Mouse (Mus musculus) heart, embryonic 13.5 days (tissue): ENCODE results near the gene Ankrd65. TPM values are rescaled to one million over a fixed set of nuclear protein-coding genes. Genes with fewer than 3 reads are reported as not detected.

Source experiments
- ATAC-seq: fragments of 200-750 bp; cut with Nextera tagmentation; 2 replicates; pipeline ENCODE4 v1.8.0; 2017; ENCODE audit warnings: moderate TSS enrichment; ENCODE audit not compliant: insufficient number of reproducible peaks, low FRiP score, low TSS enrichment; ENCODE audit errors: extremely low read depth
- H3K27ac ChIP-seq: fragments of 300-500 bp; sonication (generic); replicated peaks from 2 replicates; pipeline ENCODE4 v1.5.1; 2015; ENCODE audit warnings: moderate library complexity, mild to moderate bottlenecking, inconsistent platforms
- H3K27me3 ChIP-seq: fragments of 300-500 bp; sonication (generic); replicated peaks from 2 replicates; pipeline ENCODE4 v1.6.1; 2015; ENCODE audit warnings: mild to moderate bottlenecking, inconsistent platforms
- H3K36me3 ChIP-seq: fragments of 300-500 bp; sonication (generic); 2 replicates; pipeline ENCODE4 v1.6.1; 2015; ENCODE audit warnings: mild to moderate bottlenecking, inconsistent platforms
- H3K4me1 ChIP-seq: fragments of 300-500 bp; sonication (generic); 2 replicates; pipeline ENCODE4 v1.6.1; 2015; ENCODE audit warnings: inconsistent platforms
- H3K4me2 ChIP-seq: fragments of 300-500 bp; sonication (generic); 2 replicates; pipeline ENCODE4 v1.6.1; 2015; ENCODE audit warnings: inconsistent platforms, mild to moderate bottlenecking, moderate library complexity
- H3K4me3 ChIP-seq: fragments of 300-500 bp; sonication (generic); 2 replicates; pipeline ENCODE4 v1.5.1; 2015; ENCODE audit warnings: moderate library complexity, mild to moderate bottlenecking, inconsistent platforms
- H3K9ac ChIP-seq: fragments of 300-500 bp; sonication (generic); 2 replicates; pipeline ENCODE4 v1.6.1; 2015; ENCODE audit warnings: inconsistent platforms, mild to moderate bottlenecking, moderate library complexity
- H3K9me3 ChIP-seq: fragments of 300-500 bp; sonication (generic); 2 replicates; pipeline ENCODE4 v1.6.1; 2016; ENCODE audit warnings: inconsistent platforms
- WGBS: fragments of 180-500 bp; shearing (Covaris S2); methylation state at CpG from one replicate; pipeline ENCODE4 v1.1.7; 2015; ENCODE audit warnings: mixed read lengths; 5-methylcytosine and 5-hydroxymethylcytosine counted together
- polyA plus RNA-seq: library from polyadenylated mRNA; unstranded; fragments of >200 nt; fragmentation: Nextera tagmentation; extraction: Ambion mirVana; gene quantifications from 2 replicates; pipeline ENCODE4 v1.2.1, GENCODE M21; 2015

Gene Ankrd65
- polyA plus RNA-seq, 1 experiment from 2014 or later: not detected

- Histone ChIP-seq H3K9ac (peak overlapping the region; percentile 92), H3K36me3 (peaks cover 11% of the 10 kb centered on the region), H3K4me3 (peak overlapping the region; percentile 92), H3K27me3 (no peaks in the 10 kb centered on the region), H3K4me1 (peaks cover 47% of the 10 kb centered on the region), H3K4me2 (peak overlapping the region; percentile 99), H3K27ac (peak overlapping the region; percentile 63), H3K9me3 (no peaks in the 10 kb centered on the region)
- ATAC-seq: no peak
- 2% methylated on average over 28 of the region's 28 CpGs for WGBS
Observed at GRCm38 (mm10) chr4:155761356-155762099, 28.7 kb upstream of the Ankrd65 start.

DNA sequence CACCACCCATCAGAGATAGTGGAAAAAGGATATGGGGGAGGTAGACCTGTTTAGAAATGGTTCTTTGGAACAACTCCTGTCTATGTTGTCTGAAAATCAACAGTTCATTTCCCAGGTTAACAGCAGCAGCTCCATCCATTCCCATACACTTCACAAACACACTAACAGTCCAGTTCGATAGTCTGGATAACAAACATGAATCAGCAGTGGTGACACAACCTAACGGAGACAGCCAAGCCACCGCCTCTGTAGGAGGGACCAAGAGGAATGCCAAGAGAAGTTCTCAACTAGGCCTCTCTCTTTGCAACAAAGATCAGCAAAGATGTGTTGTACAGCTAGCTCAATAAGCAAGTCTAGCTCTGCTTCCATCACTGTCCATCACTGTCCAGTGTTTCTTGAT lies 27.9 kb upstream of the Ankrd65 start:
- ATAC-seq: no peak
- peak overlapping the region; percentile 99 for H3K4me2 ChIP-seq
- peaks cover 40% of the 10 kb centered on the region for H3K4me1 ChIP-seq
- WGBS: 80% methylated on average over 3 of the region's 3 CpGs
- H3K4me3 ChIP-seq: no peak overlapping the region; the same call in 1 of the 2 replicates
- H3K36me3 ChIP-seq: 0 out of 2 replicates have a peak, but pooled peaks cover 3% of the 10 kb centered on the region
- H3K27me3 ChIP-seq: no peaks in the 10 kb centered on the region
- H3K9me3 ChIP-seq: no peaks in the 10 kb centered on the region
- no peak overlapping the region for H3K27ac ChIP-seq
- no peak overlapping the region for H3K9ac ChIP-seq

GRCm38 (mm10) chr4:155769496-155769879 lies 20.8 kb upstream of the Ankrd65 start:
- 63% methylated on average over 5 of the region's 5 CpGs for WGBS
- peak overlapping the region; percentile 92 for H3K4me2 ChIP-seq
- H3K27me3 ChIP-seq: peaks cover 39% of the 10 kb centered on the region
- H3K27ac ChIP-seq: no peak overlapping the region
- H3K4me3 ChIP-seq: peak overlapping the region; percentile 67
- H3K9me3 ChIP-seq: no peaks in the 10 kb centered on the region
- peaks cover 21% of the 10 kb centered on the region for H3K4me1 ChIP-seq
- H3K9ac ChIP-seq: peak overlapping the region; percentile 92
- no peak for ATAC-seq
- no peaks in the 10 kb centered on the region for H3K36me3 ChIP-seq

DNA sequence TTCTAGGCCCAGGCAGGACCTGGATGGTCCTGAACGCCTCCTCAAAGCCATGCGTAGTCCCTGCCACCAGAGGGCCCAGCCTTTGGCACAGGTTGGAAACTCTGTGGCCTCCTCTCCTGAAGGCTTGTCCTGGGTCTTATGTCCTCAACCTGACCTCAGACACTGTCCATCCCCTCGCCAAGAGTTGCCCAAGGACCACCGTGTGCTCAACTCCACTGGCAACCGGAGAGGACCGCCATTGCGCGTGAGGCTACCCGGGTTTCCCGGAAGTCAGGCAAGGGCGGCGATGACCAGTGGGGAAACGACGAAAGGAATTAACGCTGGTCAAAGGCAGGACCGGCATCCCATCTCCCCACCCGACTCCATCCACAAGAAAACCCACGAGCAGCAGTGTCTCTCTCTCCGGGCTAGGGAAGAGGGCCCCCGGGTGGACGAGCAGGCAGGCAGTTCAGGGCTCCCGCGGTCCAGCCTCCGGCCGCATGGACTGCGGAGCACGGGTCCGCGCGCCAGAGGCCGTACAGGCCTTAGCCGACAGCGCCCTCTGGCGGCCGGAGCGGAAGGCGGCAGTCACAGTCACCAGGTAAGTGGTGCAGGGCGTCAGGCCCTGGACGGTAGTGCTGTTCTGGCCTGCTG lies 20.2 kb upstream of the Ankrd65 start:
- Histone ChIP-seq H3K4me1 (peaks cover 26% of the 10 kb centered on the region), H3K27ac (peak overlapping the region; percentile 78), H3K9ac (peak overlapping the region; percentile 92), H3K4me3 (peak overlapping the region; percentile 67), H3K4me2 (peak overlapping the region; percentile 92), H3K9me3 (no peaks in the 10 kb centered on the region), H3K27me3 (peaks cover 40% of the 10 kb centered on the region), H3K36me3 (no peaks in the 10 kb centered on the region)
- ATAC-seq: peak; percentile 77
- WGBS: under 1% methylated on average over 39 of the region's 39 CpGs

DNA sequence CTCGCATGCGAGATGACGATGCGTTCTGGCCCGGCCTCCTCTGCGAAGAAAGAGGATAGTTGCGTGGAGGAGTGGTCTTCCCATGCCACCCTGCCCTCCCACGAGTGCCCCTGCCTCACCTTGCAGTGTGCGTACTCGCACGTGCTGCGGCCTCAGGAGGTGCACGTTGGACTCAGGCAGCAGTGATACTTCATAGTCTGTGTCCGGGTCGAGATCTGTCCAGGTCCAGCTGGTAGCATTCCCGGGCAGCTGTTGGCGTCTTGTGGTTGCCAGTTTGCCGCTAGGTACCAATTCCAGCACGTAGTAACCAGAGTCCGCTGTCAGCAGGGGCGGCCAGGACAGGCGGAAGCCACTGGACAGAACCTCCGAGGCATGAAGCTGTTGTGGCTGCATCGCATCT lies 19.6 kb upstream of the Ankrd65 start:
- Histone ChIP-seq H3K36me3 (no peaks in the 10 kb centered on the region), H3K27me3 (peaks cover 46% of the 10 kb centered on the region), H3K4me2 (peak overlapping the region; percentile 92), H3K27ac (no peak overlapping the region), H3K4me1 (peaks cover 32% of the 10 kb centered on the region), H3K4me3 (peak overlapping the region; percentile 67), H3K9me3 (no peaks in the 10 kb centered on the region), H3K9ac (peak overlapping the region; percentile 92)
- ATAC-seq: no peak
- WGBS: 39% methylated on average over 24 of the region's 24 CpGs

- H3K4me3 ChIP-seq: no peak overlapping the region
- H3K27ac ChIP-seq: no peak overlapping the region
- peaks cover 41% of the 10 kb centered on the region for H3K4me1 ChIP-seq
- H3K36me3 ChIP-seq: no peaks in the 10 kb centered on the region
- ATAC-seq: no peak
- 65% methylated on average over 2 of the region's 2 CpGs for WGBS
- no peak overlapping the region for H3K9ac ChIP-seq
- no peak overlapping the region for H3K4me2 ChIP-seq
- H3K27me3 ChIP-seq: peaks cover 46% of the 10 kb centered on the region
- H3K9me3 ChIP-seq: no peaks in the 10 kb centered on the region
Observed at GRCm38 (mm10) chr4:155771706-155772105, 18.5 kb upstream of the Ankrd65 start.

DNA sequence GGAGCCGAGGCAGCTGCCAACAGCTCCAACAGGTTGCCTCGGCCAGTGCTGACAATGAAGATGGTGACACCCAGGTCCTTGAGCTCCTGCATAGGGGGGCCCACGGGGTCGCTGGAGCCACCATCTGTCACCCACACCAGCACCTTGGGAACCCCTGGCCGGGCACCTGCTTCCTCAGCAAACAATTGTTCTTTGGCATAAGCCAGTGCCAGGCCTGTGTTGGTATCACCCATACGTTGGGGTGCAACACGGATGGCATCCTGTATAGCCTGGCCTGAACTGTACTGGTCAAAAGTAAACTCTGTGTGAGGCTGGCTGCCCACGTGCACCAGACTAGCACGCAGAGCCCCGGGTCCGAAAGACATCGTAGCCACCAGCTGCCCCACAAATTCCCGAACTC lies 17.5 kb upstream of the Ankrd65 start:
- H3K4me1 ChIP-seq: peaks cover 52% of the 10 kb centered on the region
- WGBS: 76% methylated on average over 13 of the region's 13 CpGs
- H3K9me3 ChIP-seq: no peaks in the 10 kb centered on the region
- H3K9ac ChIP-seq: no peak overlapping the region
- no peaks in the 10 kb centered on the region for H3K36me3 ChIP-seq
- H3K4me3 ChIP-seq: no peak overlapping the region
- peaks cover 46% of the 10 kb centered on the region for H3K27me3 ChIP-seq
- H3K27ac ChIP-seq: no peak overlapping the region
- H3K4me2 ChIP-seq: no peak overlapping the region
- ATAC-seq: no peak

- no peak for ATAC-seq
- H3K9ac ChIP-seq: peak overlapping the region; percentile 74
- peaks cover 46% of the 10 kb centered on the region for H3K27me3 ChIP-seq
- no peaks in the 10 kb centered on the region for H3K36me3 ChIP-seq
- H3K27ac ChIP-seq: no peak overlapping the region
- no peaks in the 10 kb centered on the region for H3K9me3 ChIP-seq
- WGBS: 34% methylated on average over 5 of the region's 5 CpGs
- peak overlapping the region; percentile 50 for H3K4me3 ChIP-seq
- peak overlapping the region; percentile 78 for H3K4me2 ChIP-seq
- peaks cover 56% of the 10 kb centered on the region for H3K4me1 ChIP-seq
Observed at GRCm38 (mm10) chr4:155773335-155774078, 16.7 kb upstream of the Ankrd65 start.

DNA sequence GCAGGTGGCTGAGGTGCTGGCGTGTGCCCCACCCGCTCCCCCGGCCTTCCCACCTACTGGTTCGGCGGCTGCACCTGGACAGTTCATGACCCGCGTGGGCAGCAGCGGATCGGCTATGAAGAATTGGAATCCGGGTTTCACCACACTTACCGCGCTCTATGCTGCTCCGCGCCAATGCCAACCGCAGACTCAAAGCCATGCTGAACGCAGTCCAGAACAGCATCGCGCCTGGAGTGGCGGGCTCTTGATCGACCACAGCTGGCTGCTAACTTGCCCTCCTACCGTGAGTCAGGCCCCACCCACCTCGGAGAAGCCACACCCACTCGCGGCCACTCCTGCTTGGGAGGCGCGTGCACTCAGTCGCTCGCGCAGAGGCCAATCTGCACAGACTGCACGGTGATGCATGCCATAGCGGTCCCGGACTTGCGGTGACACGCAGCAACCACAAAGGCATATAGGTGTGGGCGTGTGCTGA lies 15.9 kb upstream of the Ankrd65 start, which contains the start of gene Vwa1:
Gene Vwa1, minus strand, starts transcription at position 419 of the 475 bp plus-strand sequence.
- Histone ChIP-seq H3K27me3 (peaks cover 46% of the 10 kb centered on the region), H3K4me1 (peaks cover 57% of the 10 kb centered on the region), H3K4me2 (peak within 1 kb of the TSS; percentile 78), H3K36me3 (no peaks in the 10 kb centered on the region), H3K9ac (peak within 1 kb of the TSS; percentile 74), H3K27ac (peak within 1 kb of the TSS; percentile 61), H3K9me3 (no peaks in the 10 kb centered on the region), H3K4me3 (peak within 1 kb of the TSS; percentile 50)
- ATAC-seq: peak; percentile 49; the same call in 1 of the 2 replicates
- 1% methylated on average over 35 of the region's 35 CpGs for WGBS

DNA sequence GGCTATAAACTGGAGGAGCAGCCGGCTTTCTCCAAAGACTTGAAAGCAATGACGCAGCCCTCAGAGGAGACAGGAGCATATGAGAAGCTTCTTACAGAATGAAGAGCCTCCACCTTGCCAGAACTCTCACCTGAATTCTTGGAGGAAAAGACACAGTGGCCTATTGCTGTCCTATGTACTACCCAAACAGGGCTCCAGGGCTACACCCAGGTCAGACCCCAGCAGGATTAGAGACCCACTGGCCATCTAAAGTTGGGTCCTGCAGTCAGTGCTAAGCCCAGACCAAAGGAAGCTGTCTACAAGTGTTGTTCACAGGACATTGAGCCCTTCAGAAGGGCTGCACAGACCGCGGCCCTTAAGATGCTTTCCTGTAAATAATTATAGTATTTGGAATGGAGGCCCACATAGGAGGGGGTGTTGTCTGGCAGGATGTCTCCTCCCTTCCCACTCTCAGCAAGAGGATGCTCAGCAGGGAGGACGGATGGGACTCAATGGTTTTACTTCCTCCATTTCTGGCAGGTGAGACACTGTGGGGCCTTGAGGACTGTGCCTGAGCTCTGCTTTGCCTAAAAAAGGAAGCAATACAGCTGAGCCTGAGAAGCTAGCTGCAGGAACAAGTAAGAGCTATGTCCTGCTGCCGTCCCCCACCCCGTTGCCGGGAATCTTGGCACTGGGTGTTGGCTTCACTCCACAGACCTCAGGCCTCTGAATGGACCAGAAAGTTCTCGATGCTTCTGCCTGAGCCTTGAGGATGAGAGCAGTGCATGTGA lies 15.1 kb upstream of the Ankrd65 start:
- peak overlapping the region; percentile 78 for H3K4me2 ChIP-seq
- no peak for ATAC-seq
- H3K27me3 ChIP-seq: peaks cover 46% of the 10 kb centered on the region
- H3K9ac ChIP-seq: peak overlapping the region; percentile 74
- no peaks in the 10 kb centered on the region for H3K36me3 ChIP-seq
- H3K4me3 ChIP-seq: peak overlapping the region; percentile 50
- H3K27ac ChIP-seq: peak overlapping the region; percentile 61
- no peaks in the 10 kb centered on the region for H3K9me3 ChIP-seq
- H3K4me1 ChIP-seq: peaks cover 58% of the 10 kb centered on the region
- 48% methylated on average over 9 of the region's 9 CpGs for WGBS
